ENCODE assay signal across 17 mouse cellular contexts in genomic region chr6:109149043-109149442, GRCm38 (mm10).
DNase-seq lines count a peak whose midpoint lies in the region; ATAC-seq and TF ChIP-seq lines count a peak whose summit lies in the region.
"Had no signal": no experiment of that assay in that cellular context is flagged by ENCODE, and none has a peak within 500 bp of the region (broad histone marks: within the 10 kb centered on the region; RNA-seq: fewer than 3 reads in every experiment).

No protein-coding gene starts in this region.

- 84% methylated on average over 8 of the region's 8 CpGs for WGBS in kidney, postnatal 0 days

- TF ChIP-seq CTCF in kidney, postnatal 0 days (IDR thresholded peaks at IDR 0.05; ENCODE audit: low read depth) = peak; percentile 38; the same call in 1 of the 2 replicates

- no peaks in the 10 kb centered on the region for H3K4me1 ChIP-seq in kidney, postnatal 0 days (replicated peaks; ENCODE audit: insufficient read depth, low read length)
- H3K4me1 ChIP-seq: heart, embryonic 13.5 days; kidney, embryonic 15.5 days; liver, embryonic 15.5 days had no signal

- H3K9me3 ChIP-seq in kidney, postnatal 0 days (replicated peaks; ENCODE audit: low read length) = no peaks in the 10 kb centered on the region
- H3K9me3 ChIP-seq: forebrain, embryonic 13.5 days; heart, embryonic 13.5 days; kidney, embryonic 15.5 days; liver, embryonic 15.5 days; midbrain, embryonic 12.5 days had no signal

- H3K36me3 ChIP-seq in kidney, postnatal 0 days (ENCODE audit: insufficient read depth, low read length) = no peaks in the 10 kb centered on the region
- H3K36me3 ChIP-seq: heart, embryonic 13.5 days; kidney, embryonic 15.5 days; liver, embryonic 15.5 days; midbrain, embryonic 12.5 days had no signal

- H3K27ac ChIP-seq in kidney, postnatal 0 days = no peak overlapping the region
- H3K27ac ChIP-seq: forebrain, embryonic 13.5 days; heart, embryonic 13.5 days; kidney, embryonic 15.5 days; liver, embryonic 15.5 days; midbrain, embryonic 12.5 days had no signal

- H3K4me2 ChIP-seq in kidney, postnatal 0 days (ENCODE audit: low read length) = no peak overlapping the region
- H3K4me2 ChIP-seq: forebrain, embryonic 13.5 days; heart, embryonic 13.5 days; kidney, embryonic 15.5 days; liver, embryonic 15.5 days; midbrain, embryonic 12.5 days had no signal

- H3K9ac ChIP-seq in kidney, postnatal 0 days (ENCODE audit: low read depth, low read length) = no peak overlapping the region
- H3K9ac ChIP-seq: forebrain, embryonic 13.5 days; heart, embryonic 13.5 days; kidney, embryonic 15.5 days; liver, embryonic 15.5 days; midbrain, embryonic 12.5 days had no signal

- no peak for ATAC-seq in kidney, postnatal 0 days (replicated peaks; ENCODE audit: low FRiP score, low read depth)
- ATAC-seq: forebrain, embryonic 13.5 days had no signal

- no peaks in the 10 kb centered on the region for H3K27me3 ChIP-seq in kidney, postnatal 0 days (ENCODE audit: insufficient read depth, low read length)
- H3K27me3 ChIP-seq: forebrain, embryonic 13.5 days; heart, embryonic 13.5 days; kidney, embryonic 15.5 days; liver, embryonic 15.5 days; midbrain, embryonic 12.5 days had no signal

- DNase-seq in embryo, embryonic 10 days (ENCODE audit: low spot score) = peak; percentile 20
- no peak for DNase-seq in embryo, embryonic 9.5 days (ENCODE audit: extremely low spot score)
- DNase-seq in kidney, postnatal 0 days (ENCODE audit: low spot score) = no peak
- DNase-seq in kidney, postnatal 10 days = no peak
- DNase-seq in right cerebral cortex, postnatal 10 days (ENCODE audit: low spot score in 2 of 2) = peak; percentile 24 to 33
- DNase-seq in right cerebral cortex, adult 2 months (ENCODE audit: low spot score in 2 of 2) = no peak
- DNase-seq in mesoderm, embryonic 11.5 days (ENCODE audit: low read depth, low spot score) = peak; percentile 3
- DNase-seq in adrenal gland, postnatal 4 days (ENCODE audit: low spot score in 2 of 2) = no peak
- DNase-seq: cerebellum, adult 11-12 months; lung, postnatal 36 days; right cerebral cortex, adult 18-20 months; thymus, postnatal 14 days had no signal

- no peak overlapping the region for H3K4me3 ChIP-seq in kidney, postnatal 0 days (replicated peaks; ENCODE audit: low read depth, low read length)
- H3K4me3 ChIP-seq: forebrain, embryonic 13.5 days; heart, embryonic 13.5 days; kidney, embryonic 15.5 days; liver, embryonic 15.5 days; midbrain, embryonic 12.5 days had no signal

Comparison
In these comparisons a context has a peak if more than half of its experiments do, and no peak if none do; other contexts are left out.
1. DNase-seq: peak in embryo, embryonic 10 days (single experiment), right cerebral cortex, postnatal 10 days (2 of 2) and mesoderm, embryonic 11.5 days (single experiment); none in embryo, embryonic 9.5 days (single experiment), kidney, postnatal 0 days (single experiment), kidney, postnatal 10 days (single experiment), right cerebral cortex, adult 2 months (0 of 2) and adrenal gland, postnatal 4 days (0 of 2).